Mouse (Mus musculus): ENCODE data around the gene Adam8. TPM values are rescaled to one million over a fixed set of nuclear protein-coding genes. Genes with fewer than 3 reads are reported as not detected.

The Adam8 gene
- total RNA-seq, 2 experiments from 2014 or later: 1.5 to 1.9 TPM

- peak in 1 of 2 experiments; percentile 14 for DNase-seq (ENCODE audit: low spot score in 2 of 2)
These were observed 13.2 kb downstream of the Adam8 start for GRCm38 (mm10) chr7:139979011-139979719.

GRCm38 (mm10) chr7:139978278-139978892 lies 14.0 kb downstream of the Adam8 start, which contains the start of gene 6430531B16Rik:
Gene 6430531B16Rik (minus strand): TSS chr7:139978755.
- DNase-seq (ENCODE audit: low spot score in 2 of 2): peak; percentile 82 to 89

GRCm38 (mm10) chr7:139975471-139975870 lies 16.9 kb downstream of the Adam8 start:
- no peak for DNase-seq (ENCODE audit: low spot score in 2 of 2)

- no peak for DNase-seq (ENCODE audit: low spot score in 2 of 2)
These were observed 18.1 kb downstream of the Adam8 start for GRCm38 (mm10) chr7:139974307-139974706.

GRCm38 (mm10) chr7:139972923-139973331 lies 19.4 kb downstream of the Adam8 start:
- no peak for DNase-seq (ENCODE audit: low spot score in 2 of 2)

- DNase-seq (ENCODE audit: low spot score in 2 of 2): peak in 1 of 2 experiments; percentile 7
These were observed 20.9 kb downstream of the Adam8 start for GRCm38 (mm10) chr7:139971436-139971835.

GRCm38 (mm10) chr7:139970979-139971378 lies 21.4 kb downstream of the Adam8 start:
- DNase-seq (ENCODE audit: low spot score in 2 of 2): no peak

GRCm38 (mm10) chr7:139970216-139970919 lies 22.0 kb downstream of the Adam8 start:
- DNase-seq (ENCODE audit: low spot score in 2 of 2): no peak

GRCm38 (mm10) chr7:139969348-139970130 lies 22.8 kb downstream of the Adam8 start:
- peak; percentile 84 to 91 for DNase-seq (ENCODE audit: low spot score in 2 of 2)

GRCm38 (mm10) chr7:139968428-139968827 lies 23.9 kb downstream of the Adam8 start:
- no peak for DNase-seq (ENCODE audit: low spot score in 2 of 2)

GRCm38 (mm10) chr7:139967175-139967574 lies 25.2 kb downstream of the Adam8 start:
- no peak for DNase-seq (ENCODE audit: low spot score in 2 of 2)

- no peak for DNase-seq (ENCODE audit: low spot score in 2 of 2)
These were observed 28.5 kb downstream of the Adam8 start for GRCm38 (mm10) chr7:139963814-139964213.

GRCm38 (mm10) chr7:139961141-139961540 lies 31.2 kb downstream of the Adam8 start:
- DNase-seq (ENCODE audit: low spot score in 2 of 2): no peak

GRCm38 (mm10) chr7:139957958-139958357 lies 34.4 kb downstream of the Adam8 start:
- DNase-seq (ENCODE audit: low spot score in 2 of 2): no peak

- DNase-seq (ENCODE audit: low spot score in 2 of 2): no peak
These were observed 34.9 kb downstream of the Adam8 start for GRCm38 (mm10) chr7:139957437-139957836.

- no peak for DNase-seq (ENCODE audit: low spot score in 2 of 2)
These were observed 35.7 kb downstream of the Adam8 start for GRCm38 (mm10) chr7:139956658-139957057.

- no peak for DNase-seq (ENCODE audit: low spot score in 2 of 2)
These were observed 36.9 kb downstream of the Adam8 start for GRCm38 (mm10) chr7:139955505-139955904.

GRCm38 (mm10) chr7:139951991-139952633 lies 40.2 kb downstream of the Adam8 start:
- DNase-seq (ENCODE audit: low spot score in 2 of 2): no peak

GRCm38 (mm10) chr7:139951079-139951478 lies 41.3 kb downstream of the Adam8 start:
- no peak for DNase-seq (ENCODE audit: low spot score in 2 of 2)

- no peak for DNase-seq (ENCODE audit: low spot score in 2 of 2)
These were observed 41.9 kb downstream of the Adam8 start for GRCm38 (mm10) chr7:139950283-139950971.
